Mouse (Mus musculus) embryonic facial prominence, embryonic 13.5 days (tissue): ENCODE data around the gene Fem1a. TPM values are rescaled to one million over a fixed set of nuclear protein-coding genes. Genes with fewer than 3 reads are reported as not detected.
A peak's percentile ranks its signal among the peaks of the same experiment; 100 is the strongest.
"Not testable (repeated sequence)": the region's sequence is repeated elsewhere in the genome, so short reads cannot be mapped to it uniquely, and the experiment has no call there.

Experiments
- ATAC-seq: fragments of 200-750 bp; cut with Nextera tagmentation; 2 replicates; pipeline ENCODE4 v1.8.0; 2017; ENCODE audit warnings: low read depth; ENCODE audit not compliant: insufficient number of reproducible peaks, insufficient read depth, low FRiP score, low TSS enrichment
- H3K27ac ChIP-seq: fragments of 300-500 bp; sonication (generic); 2 replicates; pipeline ENCODE4 v1.5.1; 2015; ENCODE audit warnings: moderate library complexity, mild to moderate bottlenecking, inconsistent platforms
- H3K27me3 ChIP-seq: fragments of 300-500 bp; sonication (generic); 2 replicates; pipeline ENCODE4 v1.6.1; 2015; ENCODE audit warnings: mild to moderate bottlenecking, inconsistent platforms
- H3K36me3 ChIP-seq: fragments of 300-500 bp; sonication (generic); 2 replicates; pipeline ENCODE4 v1.6.1; 2015; ENCODE audit warnings: mild to moderate bottlenecking, inconsistent platforms
- H3K4me1 ChIP-seq: fragments of 300-500 bp; sonication (generic); 2 replicates; pipeline ENCODE4 v1.6.1; 2015; ENCODE audit warnings: inconsistent platforms
- H3K4me2 ChIP-seq: fragments of 300-500 bp; sonication (generic); 2 replicates; pipeline ENCODE4 v1.6.1; 2015; ENCODE audit warnings: moderate library complexity, mild to moderate bottlenecking, inconsistent platforms
- H3K4me3 ChIP-seq: fragments of 300-500 bp; sonication (generic); 2 replicates; pipeline ENCODE4 v1.5.1; 2015; ENCODE audit warnings: mild to moderate bottlenecking, inconsistent platforms
- H3K9ac ChIP-seq: fragments of 300-500 bp; sonication (generic); 2 replicates; pipeline ENCODE4 v1.6.1; 2015; ENCODE audit warnings: mild to moderate bottlenecking, inconsistent platforms
- H3K9me3 ChIP-seq: fragments of 300-500 bp; sonication (generic); 2 replicates; pipeline ENCODE4 v1.6.1; 2016; ENCODE audit warnings: inconsistent platforms
- WGBS: fragments of 180-500 bp; shearing (Covaris S2); methylation state at CpG from one replicate; pipeline ENCODE4 v1.1.7; 2015; ENCODE audit warnings: mixed read lengths; 5-methylcytosine and 5-hydroxymethylcytosine counted together
- polyA plus RNA-seq: library from polyadenylated mRNA; unstranded; fragments of >200 nt; fragmentation: Nextera tagmentation; extraction: Ambion mirVana; gene quantifications from 2 replicates; pipeline ENCODE4 v1.2.1, GENCODE M21; 2015

The Fem1a gene
- polyA plus RNA-seq, 1 experiment from 2014 or later = 13.5 TPM

- H3K4me3 ChIP-seq = peak overlapping the region; percentile 69
- H3K36me3 ChIP-seq = peaks cover 44% of the 10 kb centered on the region
- H3K27ac ChIP-seq = no peak overlapping the region
- no peaks in the 10 kb centered on the region for H3K27me3 ChIP-seq
- ATAC-seq = no peak
- H3K9ac ChIP-seq = peak overlapping the region; percentile 80
- peak overlapping the region; percentile 99 for H3K4me2 ChIP-seq
- WGBS = 10% methylated on average over 58 of the region's 58 CpGs
- H3K4me1 ChIP-seq = peaks cover 52% of the 10 kb centered on the region
- no peaks in the 10 kb centered on the region for H3K9me3 ChIP-seq
These were observed 728 bp downstream of the Fem1a start for GRCm38 (mm10) chr17:56257181-56257894.

GRCm38 (mm10) chr17:56258269-56258668 lies 1.7 kb downstream of the Fem1a start:
- H3K27ac ChIP-seq, H3K4me3 ChIP-seq, H3K27me3 ChIP-seq, ATAC-seq, H3K9me3 ChIP-seq: not testable (repeated sequence)
- Histone ChIP-seq H3K36me3 (peaks cover 53% of the 10 kb centered on the region), H3K4me1 (peaks cover 52% of the 10 kb centered on the region), H3K9ac (0 out of 2 replicates have a peak overlapping the region, but pooled peaks have one; percentile 16), H3K4me2 (peak overlapping the region; percentile 99)
- WGBS = 93% methylated on average over 19 of the region's 19 CpGs

GRCm38 (mm10) chr17:56258812-56259211 lies 2.2 kb downstream of the Fem1a start:
- WGBS = 71% methylated on average over 2 of the region's 2 CpGs
- H3K27me3 ChIP-seq, H3K4me3 ChIP-seq, ATAC-seq, H3K27ac ChIP-seq, H3K9me3 ChIP-seq: not testable (repeated sequence)
- H3K9ac ChIP-seq = 0 out of 2 replicates have a peak overlapping the region, but pooled peaks have one; percentile 28
- H3K4me1 ChIP-seq = peaks cover 52% of the 10 kb centered on the region
- peaks cover 54% of the 10 kb centered on the region for H3K36me3 ChIP-seq
- peak overlapping the region; percentile 9 for H3K4me2 ChIP-seq

- Histone ChIP-seq H3K36me3 (peaks cover 54% of the 10 kb centered on the region), H3K4me2 (peak overlapping the region; percentile 9; the same call in 1 of the 2 replicates)
These were observed 2.9 kb downstream of the Fem1a start for GRCm38 (mm10) chr17:56259301-56260037.

GRCm38 (mm10) chr17:56261166-56261565 lies 4.6 kb downstream of the Fem1a start:
- 70% methylated on average over 3 of the region's 3 CpGs for WGBS
- Histone ChIP-seq H3K27ac (no peak overlapping the region), H3K4me1 (peaks cover 43% of the 10 kb centered on the region)

More at GRCm38 (mm10) chr17:56259301-56260037, 2.9 kb downstream of the Fem1a start:
- no peaks in the 10 kb centered on the region for H3K9me3 ChIP-seq
- WGBS = 91% methylated on average over 10 of the region's 10 CpGs
- ATAC-seq = no peak
- no peaks in the 10 kb centered on the region for H3K27me3 ChIP-seq
- H3K9ac ChIP-seq = peak overlapping the region; percentile 28; the same call in 1 of the 2 replicates
- no peak overlapping the region for H3K27ac ChIP-seq
- no peak overlapping the region for H3K4me3 ChIP-seq
- peaks cover 52% of the 10 kb centered on the region for H3K4me1 ChIP-seq

GRCm38 (mm10) chr17:56262645-56263094 lies 6.1 kb downstream of the Fem1a start:
- ATAC-seq = no peak
- 87% methylated on average over 3 of the region's 3 CpGs for WGBS
- no peak overlapping the region for H3K9ac ChIP-seq
- 0 out of 2 replicates have a peak overlapping the region, but pooled peaks have one; percentile 34 for H3K27ac ChIP-seq
- no peak overlapping the region for H3K4me2 ChIP-seq
- no peaks in the 10 kb centered on the region for H3K27me3 ChIP-seq
- H3K4me3 ChIP-seq = no peak overlapping the region
- H3K4me1 ChIP-seq = peaks cover 38% of the 10 kb centered on the region
- H3K36me3 ChIP-seq = peaks cover 62% of the 10 kb centered on the region
- H3K9me3 ChIP-seq = no peaks in the 10 kb centered on the region

More at GRCm38 (mm10) chr17:56261166-56261565, 4.6 kb downstream of the Fem1a start:
- Histone ChIP-seq H3K9ac (no peak overlapping the region), H3K4me2 (no peak overlapping the region), H3K4me3 (no peak overlapping the region), H3K27me3 (no peaks in the 10 kb centered on the region), H3K9me3 (no peaks in the 10 kb centered on the region), H3K36me3 (peaks cover 62% of the 10 kb centered on the region)
- ATAC-seq = no peak

- Histone ChIP-seq H3K9me3 (no peaks in the 10 kb centered on the region), H3K27me3 (no peaks in the 10 kb centered on the region), H3K27ac (no peak overlapping the region), H3K4me1 (peaks cover 25% of the 10 kb centered on the region), H3K36me3 (peaks cover 51% of the 10 kb centered on the region), H3K4me2 (no peak overlapping the region), H3K4me3 (no peak overlapping the region), H3K9ac (no peak overlapping the region)
- WGBS = 22% methylated on average over 8 of the region's 8 CpGs
- ATAC-seq = no peak
These were observed 7.4 kb downstream of the Fem1a start for GRCm38 (mm10) chr17:56264020-56264419.

- Histone ChIP-seq H3K36me3 (peaks cover 41% of the 10 kb centered on the region), H3K9me3 (no peaks in the 10 kb centered on the region), H3K9ac (no peak overlapping the region), H3K27me3 (no peaks in the 10 kb centered on the region), H3K4me3 (no peak overlapping the region), H3K4me2 (no peak overlapping the region), H3K27ac (no peak overlapping the region), H3K4me1 (peaks cover 19% of the 10 kb centered on the region)
- 93% methylated on average over 4 of the region's 4 CpGs for WGBS
- no peak for ATAC-seq
These were observed 8.4 kb downstream of the Fem1a start for GRCm38 (mm10) chr17:56265011-56265410.

- ATAC-seq = no peak
- Histone ChIP-seq H3K4me1 (peaks cover 12% of the 10 kb centered on the region; the same call in 1 of the 2 replicates), H3K4me2 (no peak overlapping the region), H3K36me3 (peaks cover 40% of the 10 kb centered on the region), H3K4me3 (no peak overlapping the region), H3K27ac (no peak overlapping the region), H3K27me3 (no peaks in the 10 kb centered on the region), H3K9ac (no peak overlapping the region), H3K9me3 (no peaks in the 10 kb centered on the region)
- WGBS = 92% methylated on average over 3 of the region's 3 CpGs
These were observed 9.3 kb downstream of the Fem1a start for GRCm38 (mm10) chr17:56265869-56266268.

- 49% methylated on average over 3 of the region's 3 CpGs for WGBS
- Histone ChIP-seq H3K27ac (no peak overlapping the region), H3K4me2 (no peak overlapping the region), H3K36me3 (peaks cover 40% of the 10 kb centered on the region), H3K9ac (no peak overlapping the region), H3K4me3 (no peak overlapping the region), H3K4me1 (peaks cover 8% of the 10 kb centered on the region; the same call in 1 of the 2 replicates), H3K9me3 (no peaks in the 10 kb centered on the region), H3K27me3 (no peaks in the 10 kb centered on the region)
- no peak for ATAC-seq
These were observed 9.7 kb downstream of the Fem1a start for GRCm38 (mm10) chr17:56266271-56266670.

- Histone ChIP-seq H3K4me2 (peak overlapping the region; percentile 71), H3K27ac (peak overlapping the region; percentile 82), H3K9me3 (no peaks in the 10 kb centered on the region), H3K4me1 (peaks cover 10% of the 10 kb centered on the region), H3K36me3 (peaks cover 38% of the 10 kb centered on the region), H3K9ac (peak overlapping the region; percentile 65), H3K27me3 (no peaks in the 10 kb centered on the region), H3K4me3 (peak overlapping the region; percentile 43)
- 23% methylated on average over 12 of the region's 12 CpGs for WGBS
- peak; percentile 70 for ATAC-seq
These were observed 12.6 kb downstream of the Fem1a start for GRCm38 (mm10) chr17:56269153-56269630.
